Mouse (Mus musculus): ENCODE data around the gene Gm527. TPM values are rescaled to one million over a fixed set of nuclear protein-coding genes. Genes with fewer than 3 reads are reported as not detected.

Gene Gm527
- polyA plus RNA-seq (2012; rRNA removed): 9.4 and 9.5 TPM in 2 replicates

DNA sequence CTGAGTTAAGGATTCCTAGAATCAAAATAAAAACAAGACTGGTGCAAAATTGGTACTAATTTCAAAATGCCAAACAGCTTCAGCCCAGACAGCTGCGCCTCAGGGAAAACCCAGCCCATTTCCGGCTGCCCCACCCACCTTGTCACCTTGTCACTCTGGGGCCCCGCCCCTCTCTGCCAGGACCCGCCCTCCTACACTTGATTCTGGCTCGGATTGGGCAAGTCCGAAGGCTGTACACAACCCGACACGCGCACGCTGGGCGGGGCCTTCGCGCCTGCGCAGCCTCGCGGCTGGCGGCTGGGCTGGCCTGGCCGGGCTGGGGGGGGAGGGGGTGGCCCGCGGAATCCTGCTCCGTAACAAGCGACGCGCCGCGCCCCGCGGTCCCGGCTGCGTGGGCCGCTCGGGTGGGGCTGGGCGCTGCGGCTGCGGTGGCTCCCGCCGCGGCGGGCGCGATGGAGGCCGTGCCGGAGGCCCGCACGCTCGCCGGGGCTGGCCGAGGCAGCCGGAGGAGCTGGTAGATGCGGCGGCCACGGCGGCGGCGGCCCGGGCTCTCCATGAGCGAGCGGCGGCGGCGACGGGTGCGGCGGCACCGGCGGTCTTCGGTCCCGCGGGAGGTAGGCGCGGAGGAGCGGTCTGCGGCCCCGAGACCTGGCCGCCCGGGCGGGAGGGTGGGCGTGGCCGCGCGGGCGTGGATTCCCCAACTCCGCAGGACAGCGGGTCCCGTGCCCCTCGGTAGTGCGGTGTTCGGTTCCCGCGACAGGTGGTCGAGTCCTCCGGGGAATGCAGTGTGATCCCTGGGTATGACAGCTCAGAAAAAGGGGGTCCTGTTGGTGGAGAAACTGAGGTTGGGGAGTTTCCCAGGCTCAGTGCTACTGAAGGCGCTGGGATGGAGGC lies at the start of gene Gm527:
TSS of gene Gm527 (plus strand) at position 329 of the 894 bp plus-strand sequence.
- TF ChIP-seq POLR2A (IDR thresholded peaks at IDR 0.05; ENCODE audit: borderline replicate concordance, extremely low read depth, insufficient read depth, insufficient read length, poor library complexity, severe bottlenecking) (peak; percentile 87), CTCF (IDR thresholded peaks at IDR 0.05; ENCODE audit: borderline replicate concordance, extremely low read depth, insufficient read depth, insufficient read length) (no peak)

GRCm38 (mm10) chr12:64871103-64871502 lies 46.6 kb upstream of the Gm527 start:
- TF ChIP-seq CTCF (IDR thresholded peaks at IDR 0.05; ENCODE audit: borderline replicate concordance, extremely low read depth, insufficient read depth, insufficient read length) (no peak), POLR2A (IDR thresholded peaks at IDR 0.05; ENCODE audit: borderline replicate concordance, extremely low read depth, insufficient read depth, insufficient read length, poor library complexity, severe bottlenecking) (no peak)
- DNase-seq (ENCODE audit: low read depth): no peak

More for the DNA sequence above, at the start of gene Gm527:
- peak; percentile 98 for DNase-seq (ENCODE audit: low read depth)

DNA sequence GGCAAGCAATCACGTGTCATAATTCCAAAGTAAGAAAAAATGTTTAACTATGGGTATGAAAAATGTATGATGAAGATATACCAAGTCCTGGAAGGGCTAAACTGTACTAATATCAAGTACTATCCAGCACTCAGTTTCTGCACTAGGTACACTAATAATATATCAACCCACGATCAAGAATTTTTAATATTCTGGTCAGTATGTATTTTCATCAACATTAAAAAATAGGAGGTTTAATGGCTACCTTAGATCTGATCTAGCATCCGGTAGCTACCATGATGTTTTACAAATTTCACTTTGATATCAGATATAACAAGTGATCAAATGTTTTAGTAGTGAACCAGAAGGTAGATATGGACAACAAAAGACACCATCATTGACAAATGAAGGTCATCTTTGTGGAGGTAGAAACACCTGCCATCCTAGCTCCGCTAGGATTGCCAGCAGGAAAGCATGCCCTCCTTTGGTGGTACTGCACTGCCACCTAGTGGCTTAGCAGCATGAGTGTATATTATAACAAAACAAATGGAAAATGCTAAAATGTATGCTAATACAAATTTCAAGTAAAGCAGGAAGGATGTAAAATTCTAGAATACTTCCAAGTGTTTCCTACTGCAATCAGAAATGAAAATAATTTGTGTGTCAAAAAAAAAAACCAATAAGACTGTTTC lies 20.5 kb upstream of the Gm527 start:
- TF ChIP-seq CTCF (IDR thresholded peaks at IDR 0.05; ENCODE audit: borderline replicate concordance, extremely low read depth, insufficient read depth, insufficient read length): peak; percentile 79; the same call in 1 of the 2 replicates
- no peak for TF ChIP-seq POLR2A (IDR thresholded peaks at IDR 0.05; ENCODE audit: borderline replicate concordance, extremely low read depth, insufficient read depth, insufficient read length, poor library complexity, severe bottlenecking)
- DNase-seq (ENCODE audit: low read depth): peak; percentile 86

DNA sequence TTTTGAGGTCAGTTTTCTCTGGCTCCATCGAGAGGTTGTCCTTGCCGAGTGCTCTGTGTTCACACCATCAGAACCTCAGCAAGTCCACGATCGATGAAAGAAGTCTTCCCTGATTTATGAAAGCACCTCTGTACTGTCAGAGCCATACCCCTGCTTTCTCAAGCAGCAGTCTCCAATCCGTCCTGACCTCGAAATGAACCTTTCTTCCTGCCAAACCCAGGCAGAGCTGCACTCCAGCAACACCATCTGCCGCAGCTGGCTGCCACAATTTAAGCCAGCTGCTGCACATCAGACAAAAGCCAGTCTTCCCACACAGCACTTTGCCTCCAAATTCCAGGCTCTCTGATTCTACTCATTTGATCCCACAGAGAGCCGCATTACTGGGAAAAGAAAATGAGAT lies 15.2 kb upstream of the Gm527 start:
- TF ChIP-seq POLR2A (IDR thresholded peaks at IDR 0.05; ENCODE audit: borderline replicate concordance, extremely low read depth, insufficient read depth, insufficient read length, poor library complexity, severe bottlenecking) (no peak), CTCF (IDR thresholded peaks at IDR 0.05; ENCODE audit: borderline replicate concordance, extremely low read depth, insufficient read depth, insufficient read length) (no peak)
- peak; percentile 74 for DNase-seq (ENCODE audit: low read depth)

DNA sequence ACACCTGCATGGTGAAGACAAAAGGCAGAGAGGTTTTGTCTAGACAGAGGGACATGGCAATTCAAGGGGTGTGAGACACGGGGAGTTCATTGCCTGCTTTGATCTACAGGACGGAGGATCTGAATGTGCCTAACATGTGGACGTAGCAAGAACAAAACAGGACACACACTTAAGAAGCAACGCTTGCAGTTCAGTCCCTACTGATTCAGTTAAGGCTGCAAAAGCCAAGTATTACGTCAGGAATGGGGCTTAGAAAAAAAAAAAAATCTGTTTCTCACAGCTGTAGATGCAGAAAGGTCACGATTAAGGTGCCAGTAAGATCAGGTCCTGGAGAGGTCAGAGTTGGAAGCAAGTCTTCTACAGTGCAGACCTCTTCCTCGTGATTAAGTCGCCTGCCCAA lies 14.5 kb upstream of the Gm527 start:
- no peak for DNase-seq (ENCODE audit: low read depth)

GRCm38 (mm10) chr12:64912996-64913395 lies 4.7 kb upstream of the Gm527 start:
- TF ChIP-seq CTCF (IDR thresholded peaks at IDR 0.05; ENCODE audit: borderline replicate concordance, extremely low read depth, insufficient read depth, insufficient read length) (no peak), POLR2A (IDR thresholded peaks at IDR 0.05; ENCODE audit: borderline replicate concordance, extremely low read depth, insufficient read depth, insufficient read length, poor library complexity, severe bottlenecking) (no peak)
- no peak for DNase-seq (ENCODE audit: low read depth)

More for the DNA sequence above, 14.5 kb upstream of the Gm527 start:
- no peak for TF ChIP-seq POLR2A (IDR thresholded peaks at IDR 0.05; ENCODE audit: borderline replicate concordance, extremely low read depth, insufficient read depth, insufficient read length, poor library complexity, severe bottlenecking)
- TF ChIP-seq CTCF (IDR thresholded peaks at IDR 0.05; ENCODE audit: borderline replicate concordance, extremely low read depth, insufficient read depth, insufficient read length): no peak

DNA sequence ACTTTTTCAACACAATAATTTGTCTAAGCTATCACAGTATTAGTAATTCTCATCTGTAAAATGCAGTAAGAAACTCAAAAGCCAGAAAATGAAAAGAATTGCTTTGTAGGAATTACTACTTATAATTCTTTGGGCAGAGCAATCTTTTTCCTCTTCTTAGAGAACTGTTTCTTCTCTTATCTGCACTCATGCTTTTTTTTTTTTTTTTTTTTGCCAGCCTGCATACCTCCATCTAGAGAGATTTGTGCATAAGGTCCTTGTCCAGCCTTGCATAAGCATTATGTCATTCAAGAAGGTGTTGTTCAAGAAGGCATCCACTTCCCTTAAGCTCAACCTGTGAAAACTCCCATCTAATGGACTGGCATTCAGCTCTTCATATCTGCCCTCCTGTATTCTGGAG lies 971 bp upstream of the Gm527 start:
- no peak for DNase-seq (ENCODE audit: low read depth)
- TF ChIP-seq POLR2A (IDR thresholded peaks at IDR 0.05; ENCODE audit: borderline replicate concordance, extremely low read depth, insufficient read depth, insufficient read length, poor library complexity, severe bottlenecking): no peak
- no peak for TF ChIP-seq CTCF (IDR thresholded peaks at IDR 0.05; ENCODE audit: borderline replicate concordance, extremely low read depth, insufficient read depth, insufficient read length)

GRCm38 (mm10) chr12:64937493-64937892 lies 19.8 kb downstream of the Gm527 start:
- no peak for TF ChIP-seq CTCF (IDR thresholded peaks at IDR 0.05; ENCODE audit: borderline replicate concordance, extremely low read depth, insufficient read depth, insufficient read length)
- TF ChIP-seq POLR2A (IDR thresholded peaks at IDR 0.05; ENCODE audit: borderline replicate concordance, extremely low read depth, insufficient read depth, insufficient read length, poor library complexity, severe bottlenecking): no peak
- peak; percentile 10 for DNase-seq (ENCODE audit: low read depth)

- no peak for DNase-seq (ENCODE audit: low read depth)
- no peak for TF ChIP-seq CTCF (IDR thresholded peaks at IDR 0.05; ENCODE audit: borderline replicate concordance, extremely low read depth, insufficient read depth, insufficient read length)
- no peak for TF ChIP-seq POLR2A (IDR thresholded peaks at IDR 0.05; ENCODE audit: borderline replicate concordance, extremely low read depth, insufficient read depth, insufficient read length, poor library complexity, severe bottlenecking)
Measured at GRCm38 (mm10) chr12:64964560-64964959, 46.9 kb downstream of the Gm527 start.

DNA sequence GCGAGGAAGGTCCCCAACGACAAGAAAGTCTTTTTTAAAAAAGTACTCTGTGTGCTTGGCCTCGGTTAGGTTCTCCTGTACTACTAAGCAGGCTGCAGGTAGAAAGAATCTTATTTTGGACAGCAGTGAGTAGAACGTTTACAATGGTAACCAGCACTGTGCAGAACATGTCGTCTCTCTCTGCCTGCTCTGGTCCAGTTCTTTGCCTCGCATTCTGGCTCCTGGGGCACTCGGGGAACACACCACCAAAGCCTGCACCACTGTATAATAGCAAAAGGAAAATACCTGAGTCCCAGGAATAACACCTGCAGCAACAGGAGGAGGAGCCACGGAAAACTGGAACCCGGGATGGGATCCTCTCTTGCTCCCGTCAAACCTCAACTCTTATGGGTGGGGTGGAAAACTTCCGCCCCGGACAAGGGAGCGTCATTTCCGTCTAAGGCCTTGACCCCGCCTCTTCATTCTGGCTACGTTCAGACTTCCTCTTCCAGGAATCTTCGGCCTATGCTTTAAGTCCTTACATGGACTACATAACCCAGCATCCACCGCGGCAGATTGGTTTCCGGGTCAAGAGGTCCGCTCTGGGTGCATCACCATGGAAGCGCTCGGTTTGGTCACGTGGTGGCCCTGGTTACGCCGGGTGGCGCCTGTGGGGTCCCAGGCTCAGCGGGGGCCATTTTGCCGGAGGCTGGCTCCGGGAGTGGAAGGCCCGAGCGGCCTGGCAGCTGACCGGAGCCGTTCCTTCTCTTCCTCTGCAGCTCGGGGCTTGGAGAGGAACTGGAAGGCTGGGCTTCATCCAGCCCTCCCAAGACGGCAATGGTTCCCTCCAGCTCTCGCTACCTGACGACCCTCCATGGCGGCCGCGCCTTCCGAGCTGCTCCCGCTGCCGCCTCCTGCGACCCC lies 47.7 kb downstream of the Gm527 start, which contains the start of the genes Klhl28 and Togaram1:
TSS of gene Klhl28 (minus strand) at position 411 of the 903 bp plus-strand sequence.
TSS of gene Togaram1 (plus strand) at position 681 of the 903 bp plus-strand sequence.
- peak; percentile 86; the same call in 1 of the 2 replicates for TF ChIP-seq POLR2A (IDR thresholded peaks at IDR 0.05; ENCODE audit: borderline replicate concordance, extremely low read depth, insufficient read depth, insufficient read length, poor library complexity, severe bottlenecking)
- TF ChIP-seq CTCF (IDR thresholded peaks at IDR 0.05; ENCODE audit: borderline replicate concordance, extremely low read depth, insufficient read depth, insufficient read length): no peak
- DNase-seq (ENCODE audit: low read depth): peak; percentile 100

Measured in brain, embryonic 14.5 days (tissue).